In genomic region chr3:21086426-21086825, GRCm38 (mm10) we compare ENCODE assay signal across 20 mouse cellular contexts.
DNase-seq lines count a peak whose midpoint lies in the region; ATAC-seq lines count a peak whose summit lies in the region.
"Had no signal": no experiment of that assay in that cellular context is flagged by ENCODE, and none has a peak within 500 bp of the region (broad histone marks: within the 10 kb centered on the region; RNA-seq: fewer than 3 reads in every experiment).

No protein-coding gene starts in this region.

- peak; percentile 90 for ATAC-seq in frontal cortex, adult (ENCODE audit: low TSS enrichment)
- ATAC-seq: activated CD4-positive, CD25-positive, alpha-beta regulatory T cell, adult 4 months; CD4-positive, CD25-positive, alpha-beta regulatory T cell, adult 4 months; forebrain, embryonic 13.5 days; forebrain, embryonic 15.5 days; forebrain, postnatal 0 days; Patski had no signal

- no peak for DNase-seq in frontal cortex, postnatal 25 days (ENCODE audit: low spot score in 2 of 2)
- peak; percentile 11 for DNase-seq in right cerebral cortex, adult 18-20 months
- no peak for DNase-seq in right cerebral cortex, postnatal 36 days (ENCODE audit: low spot score in 2 of 2)
- DNase-seq in lung, postnatal 4 days, result no peak
- DNase-seq: adrenal gland, adult 8-10 months; adrenal gland, postnatal 14 days; adrenal gland, postnatal 36 days; B cell, adult 2 months; cerebellum, adult 11-12 months; cerebellum, adult 2 months; cerebellum, adult 9-10 months; cerebellum, postnatal 10 days; cerebellum, postnatal 25 days; forebrain, postnatal 0 days had no signal
